Comparison of ENCODE assay signal across 26 mouse cellular contexts in genomic region chr7:70219310-70219709, GRCm38 (mm10).
DNase-seq lines count a peak whose midpoint lies in the region; ATAC-seq and TF ChIP-seq lines count a peak whose summit lies in the region.
"Had no signal": no experiment of that assay in that cellular context is flagged by ENCODE, and none has a peak within 500 bp of the region (broad histone marks: within the 10 kb centered on the region; RNA-seq: fewer than 3 reads in every experiment).

No protein-coding gene starts in this region.

- no peaks in the 10 kb centered on the region for H3K9me3 ChIP-seq in intestine, embryonic 15.5 days
- no peaks in the 10 kb centered on the region for H3K9me3 ChIP-seq in intestine, postnatal 0 days (ENCODE audit: control insufficient read depth)
- H3K9me3 ChIP-seq in limb, embryonic 13.5 days, result no peaks in the 10 kb centered on the region
- no peaks in the 10 kb centered on the region for H3K9me3 ChIP-seq in limb, embryonic 10.5 days (replicated peaks)
- no peaks in the 10 kb centered on the region for H3K9me3 ChIP-seq in limb, embryonic 14.5 days (ENCODE audit: control insufficient read depth, low read length)
- H3K9me3 ChIP-seq: embryonic facial prominence, embryonic 12.5 days; embryonic facial prominence, embryonic 15.5 days; forebrain, embryonic 10.5 days; forebrain, embryonic 12.5 days had no signal

- H3K4me3 ChIP-seq in intestine, embryonic 15.5 days (replicated peaks), result no peak overlapping the region
- H3K4me3 ChIP-seq in intestine, postnatal 0 days (ENCODE audit: low read depth, low read length), result no peak overlapping the region
- no peak overlapping the region for H3K4me3 ChIP-seq in limb, embryonic 13.5 days
- no peak overlapping the region for H3K4me3 ChIP-seq in limb, embryonic 10.5 days
- no peak overlapping the region for H3K4me3 ChIP-seq in limb, embryonic 14.5 days (replicated peaks; ENCODE audit: low read length)
- H3K4me3 ChIP-seq: embryonic facial prominence, embryonic 12.5 days; embryonic facial prominence, embryonic 15.5 days; erythroblast, embryonic 14.5 days; forebrain, embryonic 10.5 days; forebrain, embryonic 12.5 days had no signal

- no peak overlapping the region for H3K4me2 ChIP-seq in intestine, embryonic 15.5 days (replicated peaks)
- no peak overlapping the region for H3K4me2 ChIP-seq in intestine, postnatal 0 days (replicated peaks; ENCODE audit: low read depth)
- no peak overlapping the region for H3K4me2 ChIP-seq in limb, embryonic 13.5 days (replicated peaks)
- H3K4me2 ChIP-seq in limb, embryonic 14.5 days (replicated peaks; ENCODE audit: low read depth, low read length, severe bottlenecking), result no peak overlapping the region
- H3K4me2 ChIP-seq: embryonic facial prominence, embryonic 12.5 days; embryonic facial prominence, embryonic 15.5 days; forebrain, embryonic 12.5 days had no signal

- no peak overlapping the region for H3K9ac ChIP-seq in intestine, embryonic 15.5 days
- no peak overlapping the region for H3K9ac ChIP-seq in intestine, postnatal 0 days (ENCODE audit: low read depth, low read length)
- no peak overlapping the region for H3K9ac ChIP-seq in limb, embryonic 13.5 days
- H3K9ac ChIP-seq in limb, embryonic 14.5 days (ENCODE audit: low read depth, low read length, severe bottlenecking), result no peak overlapping the region
- H3K9ac ChIP-seq: embryonic facial prominence, embryonic 12.5 days; embryonic facial prominence, embryonic 15.5 days; forebrain, embryonic 12.5 days had no signal

- no peaks in the 10 kb centered on the region for H3K27me3 ChIP-seq in intestine, embryonic 15.5 days (replicated peaks)
- H3K27me3 ChIP-seq in intestine, postnatal 0 days (replicated peaks; ENCODE audit: control insufficient read depth, insufficient read depth, low read length), result 0 out of 2 replicates have a peak, but pooled peaks cover 4% of the 10 kb centered on the region
- H3K27me3 ChIP-seq in limb, embryonic 13.5 days, result peaks cover 4% of the 10 kb centered on the region; the same call in 1 of the 2 replicates
- H3K27me3 ChIP-seq in limb, embryonic 10.5 days (ENCODE audit: low read depth, poor library complexity, severe bottlenecking), result peaks cover 3% of the 10 kb centered on the region; the same call in 1 of the 2 replicates
- no peaks in the 10 kb centered on the region for H3K27me3 ChIP-seq in limb, embryonic 14.5 days (ENCODE audit: control insufficient read depth, insufficient read depth, low read length)
- H3K27me3 ChIP-seq: embryonic facial prominence, embryonic 12.5 days; embryonic facial prominence, embryonic 15.5 days; forebrain, embryonic 12.5 days; Patski had no signal

- H3K27ac ChIP-seq in intestine, embryonic 15.5 days, result no peak overlapping the region
- no peak overlapping the region for H3K27ac ChIP-seq in intestine, postnatal 0 days (ENCODE audit: low read depth, low read length)
- no peak overlapping the region for H3K27ac ChIP-seq in limb, embryonic 13.5 days
- H3K27ac ChIP-seq in limb, embryonic 10.5 days, result no peak overlapping the region
- H3K27ac ChIP-seq in limb, embryonic 14.5 days (replicated peaks; ENCODE audit: low read depth, low read length), result no peak overlapping the region
- H3K27ac ChIP-seq: embryonic facial prominence, embryonic 12.5 days; embryonic facial prominence, embryonic 15.5 days; forebrain, embryonic 10.5 days; forebrain, embryonic 12.5 days had no signal

- no peak for DNase-seq in limb, embryonic 10.5 days (ENCODE audit: low spot score)
- peak; percentile 19 for DNase-seq in forelimb bud, embryonic 11.5 days (ENCODE audit: low read depth, low spot score)
- peak; percentile 11 for DNase-seq in limb, embryonic 14.5 days (ENCODE audit: low spot score)
- no peak for DNase-seq in lung, postnatal 4 days
- DNase-seq in embryo, embryonic 10.5 days (ENCODE audit: low spot score), result no peak
- DNase-seq: adrenal gland, adult 8-10 months; adrenal gland, postnatal 14 days; adrenal gland, postnatal 36 days; cerebellum, adult 11-12 months; cerebellum, adult 2 months; cerebellum, adult 9-10 months; cerebellum, postnatal 10 days; cerebellum, postnatal 25 days; embryo, embryonic 11 days had no signal

- ATAC-seq in intestine, embryonic 15.5 days, result peak; percentile 56; the same call in 1 of the 2 replicates
- no peak for ATAC-seq in intestine, postnatal 0 days
- peak; percentile 44; the same call in 1 of the 2 replicates for ATAC-seq in limb, embryonic 13.5 days (ENCODE audit: low FRiP score, low read depth)
- no peak for ATAC-seq in limb, embryonic 14.5 days (ENCODE audit: low FRiP score, low read depth)
- ATAC-seq: activated CD4-positive, CD25-positive, alpha-beta regulatory T cell, adult 4 months; forebrain, embryonic 14.5 days; forebrain, embryonic 16.5 days; Patski had no signal

- no peak for TF ChIP-seq POLR2A in limb, embryonic 14.5 days (IDR thresholded peaks at IDR 0.05; ENCODE audit: borderline replicate concordance, extremely low read depth, insufficient read depth, insufficient read length)

- no peaks in the 10 kb centered on the region for H3K4me1 ChIP-seq in intestine, embryonic 15.5 days (replicated peaks)
- H3K4me1 ChIP-seq in intestine, postnatal 0 days (replicated peaks; ENCODE audit: control insufficient read depth, insufficient read depth, low read length), result no peaks in the 10 kb centered on the region
- H3K4me1 ChIP-seq in limb, embryonic 13.5 days, result no peaks in the 10 kb centered on the region
- 0 out of 2 replicates have a peak, but pooled peaks cover 6% of the 10 kb centered on the region for H3K4me1 ChIP-seq in limb, embryonic 10.5 days
- H3K4me1 ChIP-seq in limb, embryonic 14.5 days (ENCODE audit: control insufficient read depth, insufficient read depth, low read length), result no peaks in the 10 kb centered on the region
- H3K4me1 ChIP-seq: embryonic facial prominence, embryonic 12.5 days; embryonic facial prominence, embryonic 15.5 days; forebrain, embryonic 12.5 days had no signal

- H3K36me3 ChIP-seq in intestine, embryonic 15.5 days, result no peaks in the 10 kb centered on the region
- no peaks in the 10 kb centered on the region for H3K36me3 ChIP-seq in intestine, postnatal 0 days (ENCODE audit: control insufficient read depth, insufficient read depth)
- no peaks in the 10 kb centered on the region for H3K36me3 ChIP-seq in limb, embryonic 13.5 days
- no peaks in the 10 kb centered on the region for H3K36me3 ChIP-seq in limb, embryonic 10.5 days
- no peaks in the 10 kb centered on the region for H3K36me3 ChIP-seq in limb, embryonic 14.5 days (ENCODE audit: control insufficient read depth, insufficient read depth, low read length)
- H3K36me3 ChIP-seq: embryonic facial prominence, embryonic 12.5 days; embryonic facial prominence, embryonic 15.5 days; forebrain, embryonic 10.5 days; forebrain, embryonic 12.5 days had no signal

- TF ChIP-seq CTCF in intestine, postnatal 0 days (IDR thresholded peaks at IDR 0.05; ENCODE audit: low read depth), result no peak

- 40% methylated on average over 6 of the region's 6 CpGs for WGBS in intestine, embryonic 15.5 days
- WGBS in intestine, postnatal 0 days, result 30% methylated on average over 6 of the region's 6 CpGs
- WGBS in limb, embryonic 13.5 days, result 25% methylated on average over 6 of the region's 6 CpGs
- 40% methylated on average over 6 of the region's 6 CpGs for WGBS in limb, embryonic 10.5 days
- WGBS in limb, embryonic 14.5 days, result 27% methylated on average over 6 of the region's 6 CpGs

Comparison
In these comparisons a context has a peak if more than half of its experiments do, and no peak if none do; other contexts are left out.
1. ATAC-seq: peak in intestine, embryonic 15.5 days (single experiment) and limb, embryonic 13.5 days (single experiment); none in intestine, postnatal 0 days (single experiment) and limb, embryonic 14.5 days (single experiment).
2. DNase-seq: peak in forelimb bud, embryonic 11.5 days (single experiment) and limb, embryonic 14.5 days (single experiment); none in limb, embryonic 10.5 days (single experiment), lung, postnatal 4 days (0 of 2) and embryo, embryonic 10.5 days (single experiment).